Mouse (Mus musculus) heart, postnatal 0 days (tissue): ENCODE data around the gene Tmem179. TPM values are rescaled to one million over a fixed set of nuclear protein-coding genes. Genes with fewer than 3 reads are reported as not detected.
A peak's percentile ranks its signal among the peaks of the same experiment; 100 is the strongest.

Source experiments
- ATAC-seq: fragments of 200-750 bp; cut with Nextera tagmentation; 2 replicates; pipeline ENCODE4 v1.8.0; 2017; ENCODE audit warnings: low read depth, moderate number of reproducible peaks, moderate library complexity; ENCODE audit not compliant: insufficient read depth
- DNase-seq: peaks from one replicate; pipeline ENCODE4 v3.0.0-alpha.2; 2016; ENCODE audit warnings: low spot score
- H3K27ac ChIP-seq: fragments of 300-500 bp; sonication (generic); 2 replicates; pipeline ENCODE4 v1.5.1; 2014; ENCODE audit warnings: low read depth, mild to moderate bottlenecking
- H3K27me3 ChIP-seq: fragments of 300-500 bp; sonication (generic); 2 replicates; pipeline ENCODE4 v1.6.1; 2014; ENCODE audit warnings: low read length, mixed read lengths; ENCODE audit not compliant: control insufficient read depth, insufficient read depth
- H3K36me3 ChIP-seq: fragments of 300-500 bp; sonication (generic); replicated peaks from 2 replicates; pipeline ENCODE4 v1.6.1; 2014; ENCODE audit warnings: low read length, mixed read lengths; ENCODE audit not compliant: control insufficient read depth, insufficient read depth
- H3K4me1 ChIP-seq: fragments of 300-500 bp; sonication (generic); 2 replicates; pipeline ENCODE4 v1.6.1; 2014; ENCODE audit warnings: antibody characterized with exemption; ENCODE audit not compliant: control insufficient read depth, insufficient read depth
- H3K4me2 ChIP-seq: fragments of 300-500 bp; sonication (generic); 2 replicates; pipeline ENCODE4 v1.6.1; 2014; ENCODE audit warnings: low read depth, mild to moderate bottlenecking, low read length, moderate library complexity
- H3K4me3 ChIP-seq: fragments of 300-500 bp; sonication (generic); 2 replicates; pipeline ENCODE4 v1.5.1; 2014; ENCODE audit warnings: low read depth, low read length
- H3K9ac ChIP-seq: fragments of 300-500 bp; sonication (generic); replicated peaks from 2 replicates; pipeline ENCODE4 v1.6.1; 2014; ENCODE audit warnings: low read depth, low read length, mixed read lengths
- H3K9me3 ChIP-seq: fragments of 300-500 bp; sonication (generic); replicated peaks from 2 replicates; pipeline ENCODE4 v1.6.1; 2016; ENCODE audit warnings: low read length; ENCODE audit not compliant: control insufficient read depth
- CTCF ChIP-seq: IDR thresholded peaks from 2 replicates; pipeline ENCODE4 v1.5.1; 2016; ENCODE audit warnings: antibody characterized with exemption, control low read depth, low read depth
- EP300 ChIP-seq: IDR thresholded peaks from 2 replicates; pipeline ENCODE4 v1.6.1; 2016; ENCODE audit warnings: antibody characterized with exemption, low read depth
- whole genome bisulfite sequencing: fragments of 180-500 bp; shearing (Covaris S2); extraction: QIAGEN DNeasy Blood & Tissue Kit; methylation state at CpG from one replicate; pipeline ENCODE4 v1.1.7; 2014; 5-methylcytosine and 5-hydroxymethylcytosine counted together
- polyA plus RNA-seq: library from polyadenylated mRNA; unstranded; fragments of >200 nt; fragmentation: Nextera tagmentation; extraction: Ambion mirVana; gene quantifications from 2 replicates; pipeline ENCODE4 v1.2.1, GENCODE M21; 2015
- total RNA-seq: library from RNA; depleted of rRNA; stranded (reverse); fragments of >200 nt; gene quantifications from 2 replicates; pipeline ENCODE4 v1.2.3, GENCODE M21; 2014; ENCODE audit warnings: low replicate concordance; rRNA removed

Gene Tmem179
- total RNA-seq (0.85 TPM in 1 of 2 replicates, not detected in the other), polyA plus RNA-seq (0.14 and 0.27 TPM in 2 replicates)

DNA sequence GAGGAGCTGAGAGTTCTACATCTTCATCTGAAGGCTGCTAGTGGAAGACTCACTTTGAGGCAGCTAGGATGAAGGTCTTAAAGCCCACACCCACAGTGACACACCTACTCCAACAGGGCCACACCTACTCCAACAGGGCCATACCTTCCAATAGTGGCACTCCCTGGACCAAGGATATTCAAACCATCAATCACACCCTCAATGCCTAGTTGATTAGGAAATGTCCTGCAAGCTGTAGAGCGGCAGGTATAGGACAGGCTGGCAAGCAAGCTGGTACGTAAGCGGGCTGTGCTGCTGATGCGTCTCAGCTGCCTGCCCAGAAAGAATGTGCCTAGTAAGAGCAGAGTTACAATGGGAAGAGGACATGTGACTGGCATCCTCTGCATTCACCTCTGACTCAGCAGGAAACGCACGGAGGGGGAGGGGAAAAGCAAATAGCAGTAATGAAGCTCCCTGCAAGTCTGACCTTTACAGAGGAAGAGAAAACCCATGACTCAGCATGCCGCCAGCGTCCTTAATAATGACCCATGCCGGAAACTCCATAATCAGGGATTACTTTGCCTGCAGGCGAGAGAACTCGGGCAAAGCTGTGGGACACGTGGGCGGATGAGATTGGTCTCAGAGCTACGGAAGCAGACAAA is at the start of gene Tmem179:
Gene Tmem179, minus strand, starts transcription at position 51 of the 641 bp plus-strand sequence.
- Histone ChIP-seq H3K9me3 (no peaks in the 10 kb centered on the region), H3K4me2 (0 out of 2 replicates have a peak within 1 kb of the TSS, but pooled peaks have one; percentile 15), H3K36me3 (no peaks in the 10 kb centered on the region), H3K27me3 (peaks cover 19% of the 10 kb centered on the region), H3K4me1 (peaks cover 14% of the 10 kb centered on the region), H3K4me3 (no peak within 1 kb of the TSS), H3K27ac (peak within 1 kb of the TSS; percentile 38; the same call in 1 of the 2 replicates), H3K9ac (no peak within 1 kb of the TSS)
- peak; percentile 70 for DNase-seq
- peak; percentile 75 for ATAC-seq
- TF ChIP-seq EP300 (peak; percentile 33; the same call in 1 of the 2 replicates), CTCF (no peak)
- WGBS: 18% methylated on average over 14 of the region's 14 CpGs

DNA sequence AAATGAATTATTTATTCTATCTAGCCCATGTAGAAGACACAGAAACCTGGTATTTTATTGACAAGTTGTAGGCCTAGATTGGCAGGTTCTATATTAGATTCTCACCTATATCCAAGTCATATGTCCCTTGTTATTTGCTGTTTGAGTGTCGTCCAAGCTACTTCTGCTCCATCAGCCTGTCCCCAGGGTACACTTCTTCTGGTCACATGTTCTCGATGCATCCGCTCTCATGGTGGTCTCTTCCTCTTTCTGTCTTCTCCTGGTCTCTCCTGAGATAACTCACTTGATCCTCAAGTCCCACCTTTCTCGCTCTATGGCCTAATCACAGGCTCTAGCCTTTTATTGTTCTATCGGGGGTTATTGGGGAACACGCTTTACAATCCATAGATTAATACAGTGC is 46.5 kb upstream of the Tmem179 start:
- ATAC-seq (no peak), DNase-seq (no peak)
- Histone ChIP-seq H3K27me3 (no peaks in the 10 kb centered on the region), H3K9ac (no peak overlapping the region), H3K27ac (no peak overlapping the region), H3K4me1 (0 out of 2 replicates have a peak, but pooled peaks cover 5% of the 10 kb centered on the region), H3K4me2 (no peak overlapping the region), H3K9me3 (no peaks in the 10 kb centered on the region), H3K36me3 (no peaks in the 10 kb centered on the region), H3K4me3 (no peak overlapping the region)
- 83% methylated on average over 6 of the region's 6 CpGs for WGBS
- TF ChIP-seq CTCF: no peak
- no peak for TF ChIP-seq EP300

DNA sequence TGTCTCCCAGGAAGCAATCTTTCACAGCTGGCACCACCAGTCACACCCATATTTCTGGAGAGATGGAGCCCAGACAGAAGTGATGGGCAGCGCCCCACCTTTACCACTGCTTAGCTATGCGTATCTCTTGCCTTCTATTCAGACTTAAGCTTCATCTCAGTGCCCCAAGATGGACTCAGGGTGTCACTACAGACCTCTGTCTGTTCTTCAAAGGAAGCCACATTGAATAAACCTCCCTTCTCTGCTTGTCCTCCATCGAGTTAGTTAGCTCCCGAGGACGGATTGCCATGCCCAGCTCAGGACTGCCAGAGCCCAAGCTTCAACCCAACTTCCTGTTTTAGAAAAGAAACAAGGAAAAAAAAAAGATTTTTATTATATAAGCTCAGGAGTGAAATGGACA is 45.9 kb upstream of the Tmem179 start:
- no peaks in the 10 kb centered on the region for H3K36me3 ChIP-seq
- H3K27me3 ChIP-seq: no peaks in the 10 kb centered on the region
- no peak overlapping the region for H3K9ac ChIP-seq
- no peak overlapping the region for H3K4me2 ChIP-seq
- H3K4me1 ChIP-seq: 0 out of 2 replicates have a peak, but pooled peaks cover 5% of the 10 kb centered on the region
- TF ChIP-seq CTCF (no peak), EP300 (no peak)
- H3K27ac ChIP-seq: no peak overlapping the region
- H3K4me3 ChIP-seq: no peak overlapping the region
- H3K9me3 ChIP-seq: no peaks in the 10 kb centered on the region
- DNase-seq (no peak), ATAC-seq (no peak)
- WGBS: 77% methylated on average over 5 of the region's 5 CpGs

DNA sequence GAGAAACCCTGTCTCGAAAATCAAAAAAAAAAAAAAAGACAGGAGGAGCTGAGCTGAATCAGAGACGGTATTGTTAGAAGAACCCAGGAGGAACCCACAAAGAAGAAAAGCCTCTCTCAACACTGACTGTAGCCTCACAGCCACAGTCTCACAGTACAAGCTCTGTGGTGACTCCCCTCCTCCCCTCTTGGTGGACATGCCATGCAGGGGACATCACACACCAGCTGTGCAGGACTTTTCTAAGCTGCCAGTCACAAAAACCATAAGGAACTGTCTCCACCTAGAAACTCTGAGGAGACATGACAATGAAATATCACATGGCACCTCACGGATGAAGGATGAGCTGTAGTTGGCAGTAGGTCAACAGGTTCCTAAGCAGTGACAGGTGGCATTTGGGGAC is 44.6 kb upstream of the Tmem179 start:
- H3K9ac ChIP-seq: no peak overlapping the region
- no peaks in the 10 kb centered on the region for H3K27me3 ChIP-seq
- no peaks in the 10 kb centered on the region for H3K36me3 ChIP-seq
- H3K27ac ChIP-seq: no peak overlapping the region
- H3K4me2 ChIP-seq: no peak overlapping the region
- H3K4me3 ChIP-seq: no peak overlapping the region
- no peaks in the 10 kb centered on the region for H3K9me3 ChIP-seq
- 67% methylated on average over 3 of the region's 3 CpGs for WGBS
- TF ChIP-seq CTCF (no peak), EP300 (no peak)
- DNase-seq: no peak
- H3K4me1 ChIP-seq: 0 out of 2 replicates have a peak, but pooled peaks cover 5% of the 10 kb centered on the region
- no peak for ATAC-seq

DNA sequence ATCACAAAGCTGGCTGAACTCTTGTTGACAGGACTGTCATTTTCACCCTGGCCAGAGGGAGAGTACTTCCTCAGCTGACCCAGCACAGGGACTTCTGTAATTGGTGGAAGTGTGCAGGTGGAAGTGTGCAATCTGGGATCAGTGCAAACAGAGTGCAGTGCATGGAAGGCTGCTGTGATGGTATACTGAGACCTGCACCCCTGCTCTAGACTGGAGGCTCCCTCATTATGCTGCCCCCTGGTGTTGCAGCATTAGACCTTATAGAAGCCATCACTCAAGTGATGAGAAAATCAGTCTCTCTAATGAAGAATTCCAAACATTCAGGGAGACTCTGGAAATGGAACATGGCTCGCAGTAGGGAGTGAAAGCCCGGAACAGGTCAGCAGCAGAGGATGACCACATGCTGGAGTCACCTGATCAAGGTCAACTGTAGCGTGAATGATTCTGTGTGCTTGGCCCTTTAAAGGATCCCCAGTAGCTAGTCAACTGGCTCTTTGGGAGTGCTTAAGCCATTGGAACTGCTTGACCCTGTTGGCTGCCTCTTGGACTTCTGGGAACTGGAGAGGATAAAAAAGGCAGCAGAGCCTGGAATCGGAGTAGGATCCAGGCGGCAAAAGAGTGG is 43.7 kb upstream of the Tmem179 start:
- ATAC-seq (peak; percentile 72), DNase-seq (peak; percentile 39)
- Histone ChIP-seq H3K4me2 (no peak overlapping the region), H3K9ac (no peak overlapping the region), H3K27ac (no peak overlapping the region), H3K4me3 (no peak overlapping the region), H3K9me3 (no peaks in the 10 kb centered on the region), H3K4me1 (0 out of 2 replicates have a peak, but pooled peaks cover 5% of the 10 kb centered on the region), H3K27me3 (no peaks in the 10 kb centered on the region), H3K36me3 (no peaks in the 10 kb centered on the region)
- TF ChIP-seq CTCF: peak; percentile 60
- TF ChIP-seq EP300: no peak
- WGBS: 9% methylated on average over 5 of the region's 5 CpGs
